Mouse (Mus musculus) hindbrain, embryonic 14.5 days (tissue): ENCODE data around the gene Slc27a2. TPM values are rescaled to one million over a fixed set of nuclear protein-coding genes. Genes with fewer than 3 reads are reported as not detected.

Experiments used
- ATAC-seq: fragments of 200-750 bp; cut with Nextera tagmentation; 2 replicates; pipeline ENCODE4 v1.8.0; 2017; ENCODE audit warnings: moderate number of reproducible peaks, mild to moderate bottlenecking, moderate TSS enrichment, moderate library complexity; ENCODE audit not compliant: low FRiP score
- DNase-seq: peaks from one replicate; pipeline ENCODE4 v3.0.0-alpha.2; 2015; ENCODE audit warnings: low spot score
- H3K27ac ChIP-seq: fragments of 300-500 bp; sonication (generic); 2 replicates; pipeline ENCODE4 v1.5.1; 2014; ENCODE audit warnings: mild to moderate bottlenecking, moderate library complexity
- H3K27me3 ChIP-seq: fragments of 300-500 bp; sonication (generic); 2 replicates; pipeline ENCODE4 v1.6.1; 2014; ENCODE audit warnings: mild to moderate bottlenecking, low read length, mixed read lengths; ENCODE audit not compliant: control insufficient read depth, insufficient read depth
- H3K36me3 ChIP-seq: fragments of 300-500 bp; sonication (generic); replicated peaks from 2 replicates; pipeline ENCODE4 v1.6.1; 2014; ENCODE audit not compliant: control insufficient read depth, insufficient read depth
- H3K4me1 ChIP-seq: fragments of 300-500 bp; sonication (generic); replicated peaks from 2 replicates; pipeline ENCODE4 v1.6.1; 2014; ENCODE audit warnings: antibody characterized with exemption, low read length, mixed read lengths; ENCODE audit not compliant: control insufficient read depth, insufficient read depth
- H3K4me2 ChIP-seq: fragments of 300-500 bp; sonication (generic); replicated peaks from 2 replicates; pipeline ENCODE4 v1.6.1; 2014; ENCODE audit warnings: mild to moderate bottlenecking, moderate library complexity
- H3K4me3 ChIP-seq: fragments of 300-500 bp; sonication (generic); replicated peaks from 2 replicates; pipeline ENCODE4 v1.5.1; 2014; ENCODE audit warnings: mild to moderate bottlenecking, low read length
- H3K9ac ChIP-seq: fragments of 300-500 bp; sonication (generic); 2 replicates; pipeline ENCODE4 v1.6.1; 2014
- H3K9me3 ChIP-seq: fragments of 300-500 bp; sonication (generic); 2 replicates; pipeline ENCODE4 v1.6.1; 2016; ENCODE audit warnings: low read length; ENCODE audit not compliant: control insufficient read depth
- WGBS: fragments of 180-500 bp; shearing (Covaris S2); extraction: QIAGEN DNeasy Blood & Tissue Kit; methylation state at CpG from one replicate; pipeline ENCODE4 v1.1.7; 2014; 5-methylcytosine and 5-hydroxymethylcytosine counted together
- polyA plus RNA-seq: library from polyadenylated mRNA; unstranded; fragments of >200 nt; fragmentation: Nextera tagmentation; extraction: Ambion mirVana; gene quantifications from 2 replicates; pipeline ENCODE4 v1.2.1, GENCODE M21; 2014

Gene Slc27a2
- polyA plus RNA-seq, 1 experiment from 2014 or later: 9.7 TPM

GRCm38 (mm10) chr2:126549681-126550080, 2.5 kb upstream of the Slc27a2 start:
- Histone ChIP-seq H3K4me2 (no peak overlapping the region), H3K36me3 (no peaks in the 10 kb centered on the region), H3K9me3 (no peaks in the 10 kb centered on the region), H3K9ac (no peak overlapping the region), H3K27ac (no peak overlapping the region), H3K4me3 (no peak overlapping the region), H3K4me1 (peaks cover 9% of the 10 kb centered on the region), H3K27me3 (peaks cover 34% of the 10 kb centered on the region)
- WGBS: 88% methylated on average over 7 of the region's 7 CpGs
- DNase-seq (no peak), ATAC-seq (no peak)

GRCm38 (mm10) chr2:126551244-126551890, 840 bp upstream of the Slc27a2 start:
- H3K4me2 ChIP-seq: no peak overlapping the region
- no peak overlapping the region for H3K4me3 ChIP-seq
- 71% methylated on average over 8 of the region's 8 CpGs for WGBS
- H3K36me3 ChIP-seq: no peaks in the 10 kb centered on the region
- DNase-seq (no peak), ATAC-seq (no peak)
- no peaks in the 10 kb centered on the region for H3K9me3 ChIP-seq
- H3K9ac ChIP-seq: no peak overlapping the region
- peaks cover 36% of the 10 kb centered on the region for H3K27me3 ChIP-seq
- peaks cover 9% of the 10 kb centered on the region for H3K4me1 ChIP-seq
- no peak overlapping the region for H3K27ac ChIP-seq

GRCm38 (mm10) chr2:126551896-126552295, 311 bp upstream of the Slc27a2 start:
- no peaks in the 10 kb centered on the region for H3K9me3 ChIP-seq
- H3K4me2 ChIP-seq: peak overlapping the region; percentile 96
- ATAC-seq (no peak), DNase-seq (peak; percentile 25)
- no peak overlapping the region for H3K27ac ChIP-seq
- H3K4me3 ChIP-seq: peak overlapping the region; percentile 78; the same call in 1 of the 2 replicates
- no peaks in the 10 kb centered on the region for H3K36me3 ChIP-seq
- WGBS: 16% methylated on average over 5 of the region's 5 CpGs
- H3K4me1 ChIP-seq: peaks cover 9% of the 10 kb centered on the region
- H3K9ac ChIP-seq: no peak overlapping the region
- H3K27me3 ChIP-seq: peaks cover 36% of the 10 kb centered on the region

GRCm38 (mm10) chr2:126553291-126553639, 1.1 kb downstream of the Slc27a2 start:
- Histone ChIP-seq H3K36me3 (no peaks in the 10 kb centered on the region), H3K9me3 (no peaks in the 10 kb centered on the region), H3K9ac (peak overlapping the region; percentile 79), H3K27me3 (peaks cover 36% of the 10 kb centered on the region), H3K27ac (peak overlapping the region; percentile 55; the same call in 1 of the 2 replicates), H3K4me3 (peak overlapping the region; percentile 78), H3K4me2 (peak overlapping the region; percentile 96), H3K4me1 (peaks cover 9% of the 10 kb centered on the region)
- WGBS: under 1% methylated on average over 26 of the region's 26 CpGs
- DNase-seq (no peak), ATAC-seq (peak; percentile 70)

- Histone ChIP-seq H3K9ac (no peak overlapping the region), H3K36me3 (no peaks in the 10 kb centered on the region), H3K4me1 (peaks cover 9% of the 10 kb centered on the region), H3K27me3 (peaks cover 32% of the 10 kb centered on the region), H3K4me3 (no peak overlapping the region), H3K4me2 (no peak overlapping the region), H3K27ac (no peak overlapping the region), H3K9me3 (no peaks in the 10 kb centered on the region)
- ATAC-seq (no peak), DNase-seq (no peak)
- 79% methylated on average over 5 of the region's 5 CpGs for WGBS
These were observed 3.3 kb downstream of the Slc27a2 start for GRCm38 (mm10) chr2:126555533-126555932.

DNA sequence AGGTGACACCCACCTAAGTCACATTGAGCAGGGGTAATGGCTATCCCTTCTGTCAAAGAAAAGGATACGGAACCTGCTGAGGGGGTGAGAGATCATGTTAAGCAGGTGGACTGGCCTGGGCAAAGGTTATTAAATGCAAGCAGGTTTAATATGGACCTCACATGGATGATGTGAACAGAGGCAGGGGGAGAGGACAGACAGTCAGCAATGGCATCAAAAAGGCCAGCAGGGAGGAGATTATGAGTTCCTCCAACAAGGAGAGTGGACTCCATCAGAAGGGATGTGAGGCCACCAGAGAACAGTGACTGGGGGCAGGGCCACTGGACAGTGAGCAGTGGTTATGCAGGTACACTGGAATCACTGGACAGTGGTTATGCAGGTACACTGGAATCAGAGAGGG, 7.9 kb downstream of the Slc27a2 start:
- H3K4me1 ChIP-seq: no peaks in the 10 kb centered on the region
- no peak overlapping the region for H3K4me2 ChIP-seq
- WGBS: 93% methylated on average over 1 of the region's 1 CpGs
- H3K27ac ChIP-seq: no peak overlapping the region
- no peak for ATAC-seq
- H3K27me3 ChIP-seq: no peaks in the 10 kb centered on the region
- H3K9me3 ChIP-seq: no peaks in the 10 kb centered on the region
- H3K36me3 ChIP-seq: no peaks in the 10 kb centered on the region
- H3K4me3 ChIP-seq: no peak overlapping the region
- H3K9ac ChIP-seq: no peak overlapping the region
- no peak for DNase-seq

DNA sequence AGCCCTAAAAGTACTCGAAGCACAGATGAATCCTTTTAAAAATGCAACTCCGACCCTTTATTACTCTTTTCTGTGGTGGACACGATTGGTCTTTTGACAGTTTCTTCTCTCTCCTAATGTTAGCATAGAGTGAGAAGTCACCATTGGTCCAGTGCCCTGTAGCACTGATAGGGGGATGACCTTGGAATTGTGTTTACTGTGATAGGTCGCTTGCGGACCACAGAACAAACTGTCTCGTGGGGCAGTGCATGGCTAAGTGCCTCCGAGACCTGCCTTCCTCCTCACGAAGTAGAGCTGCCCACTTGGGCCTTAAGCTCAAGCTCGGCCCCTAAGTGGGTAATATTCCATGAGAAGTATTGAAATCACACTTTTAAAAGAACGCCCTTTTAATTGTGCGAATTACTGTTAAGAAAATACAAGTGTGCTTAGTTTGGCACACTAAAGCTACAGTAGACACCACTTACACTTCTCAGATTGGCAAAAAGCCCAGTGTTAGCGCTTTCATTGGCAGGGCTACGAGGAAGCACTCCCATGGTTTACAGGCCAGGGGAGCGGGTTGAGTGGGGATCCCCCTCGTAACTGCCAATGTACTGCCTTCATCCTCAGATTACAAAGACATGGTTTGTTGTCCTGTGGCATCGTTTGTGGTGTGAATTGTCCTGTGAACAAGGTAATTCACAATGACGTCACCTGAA, 11.4 kb downstream of the Slc27a2 start:
- no peak overlapping the region for H3K4me2 ChIP-seq

GRCm38 (mm10) chr2:126572163-126572562, 20.0 kb downstream of the Slc27a2 start:
- no peaks in the 10 kb centered on the region for H3K4me1 ChIP-seq
- H3K27ac ChIP-seq: no peak overlapping the region
- no peak overlapping the region for H3K4me2 ChIP-seq
- no peak overlapping the region for H3K4me3 ChIP-seq
- H3K9me3 ChIP-seq: peaks cover 11% of the 10 kb centered on the region; the same call in 1 of the 2 replicates
- DNase-seq (no peak), ATAC-seq (no peak)
- 68% methylated on average over 1 of the region's 1 CpGs for WGBS
- no peaks in the 10 kb centered on the region for H3K27me3 ChIP-seq
- 0 out of 2 replicates have a peak, but pooled peaks cover 5% of the 10 kb centered on the region for H3K36me3 ChIP-seq
- H3K9ac ChIP-seq: no peak overlapping the region

More for the DNA sequence above, 11.4 kb downstream of the Slc27a2 start:
- Histone ChIP-seq H3K4me1 (no peaks in the 10 kb centered on the region), H3K9ac (no peak overlapping the region), H3K27me3 (no peaks in the 10 kb centered on the region), H3K36me3 (no peaks in the 10 kb centered on the region), H3K4me3 (no peak overlapping the region), H3K27ac (no peak overlapping the region), H3K9me3 (no peaks in the 10 kb centered on the region)
- WGBS: 81% methylated on average over 17 of the region's 17 CpGs
- no peak for ATAC-seq
- DNase-seq: peak; percentile 46

DNA sequence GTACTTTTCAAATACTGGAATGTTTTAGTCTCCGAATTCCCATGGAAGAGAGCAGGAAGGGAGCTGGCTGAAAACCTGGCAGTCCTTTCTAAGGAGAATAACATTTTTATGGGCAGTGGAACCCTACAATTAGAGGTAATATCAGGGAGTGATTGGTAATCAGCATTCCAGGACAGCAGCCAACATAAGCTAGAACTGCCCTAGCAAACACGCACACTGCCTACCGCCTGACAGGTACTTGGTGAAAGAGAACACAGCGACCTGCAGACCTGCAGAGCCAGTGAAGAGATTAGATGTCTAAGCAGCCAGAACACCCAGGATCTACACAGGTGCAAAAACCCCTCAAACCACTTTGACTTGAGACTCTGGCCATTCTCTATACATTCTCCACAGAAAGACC, 20.5 kb downstream of the Slc27a2 start:
- H3K4me2 ChIP-seq: no peak overlapping the region
- DNase-seq: no peak
- H3K9ac ChIP-seq: no peak overlapping the region
- peaks cover 11% of the 10 kb centered on the region; the same call in 1 of the 2 replicates for H3K9me3 ChIP-seq
- H3K4me3 ChIP-seq: no peak overlapping the region
- no peak for ATAC-seq
- H3K27ac ChIP-seq: no peak overlapping the region
- no peaks in the 10 kb centered on the region for H3K4me1 ChIP-seq
- H3K27me3 ChIP-seq: no peaks in the 10 kb centered on the region
- WGBS: 91% methylated on average over 4 of the region's 4 CpGs
- H3K36me3 ChIP-seq: 0 out of 2 replicates have a peak, but pooled peaks cover 5% of the 10 kb centered on the region
